Mouse (Mus musculus) heart, embryonic 10.5 days (tissue): ENCODE measurements at regions not wholly inside any gene's neighbourhood (a gene's known extent, or its start where the extent isn't known, plus 50 kb on each side); places are given as distances from the start of the nearest gene placed in this dataset.
A peak's percentile ranks its signal among the peaks of the same experiment; 100 is the strongest.

Source experiments
- DNase-seq: peaks from one replicate; pipeline ENCODE4 v3.0.0-alpha.2; 2017; ENCODE audit warnings: low spot score
- H3K27ac ChIP-seq: fragments of 300-500 bp; sonication (generic); 2 replicates; pipeline ENCODE4 v1.5.1; 2016; ENCODE audit warnings: mild to moderate bottlenecking
- H3K27me3 ChIP-seq: fragments of 300-500 bp; sonication (generic); 2 replicates; pipeline ENCODE4 v1.6.1; 2016; ENCODE audit warnings: mild to moderate bottlenecking; ENCODE audit not compliant: poor library complexity, insufficient read depth, severe bottlenecking
- H3K36me3 ChIP-seq: fragments of 300-500 bp; sonication (generic); 2 replicates; pipeline ENCODE4 v1.6.1; 2016; ENCODE audit warnings: mild to moderate bottlenecking, moderate library complexity
- H3K4me1 ChIP-seq: fragments of 300-500 bp; sonication (generic); 2 replicates; pipeline ENCODE4 v1.6.1; 2016; ENCODE audit warnings: mild to moderate bottlenecking
- H3K4me3 ChIP-seq: fragments of 300-500 bp; sonication (generic); 2 replicates; pipeline ENCODE4 v1.5.1; 2016; ENCODE audit warnings: mild to moderate bottlenecking, moderate library complexity
- H3K9me3 ChIP-seq: fragments of 300-500 bp; sonication (generic); 2 replicates; pipeline ENCODE4 v1.6.1; 2016; ENCODE audit warnings: mild to moderate bottlenecking, moderate library complexity
- WGBS: fragments of 180-500 bp; shearing (Covaris S2); methylation state at CpG from one replicate; pipeline ENCODE4 v1.1.7; 2016; 5-methylcytosine and 5-hydroxymethylcytosine counted together

DNA sequence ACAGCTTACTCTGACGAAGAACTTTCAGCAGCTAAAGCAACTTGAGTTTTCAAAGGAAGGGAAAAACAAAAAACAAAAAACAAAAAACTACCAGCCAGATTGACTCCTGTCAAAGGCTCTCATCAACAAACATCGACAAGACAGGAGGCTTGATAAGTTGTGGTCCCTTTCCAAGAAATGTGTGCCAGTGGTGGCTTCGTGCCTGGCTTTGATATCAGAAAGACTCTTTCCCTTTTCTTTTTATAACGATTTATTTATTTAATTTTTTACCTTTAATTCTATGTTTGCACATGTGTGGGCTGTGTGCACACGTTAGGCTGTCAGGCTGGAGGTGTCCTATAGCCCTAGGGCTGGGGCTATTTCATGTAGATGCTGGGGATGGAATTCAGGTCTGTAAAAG is 60.4 kb downstream of the Dact1 start:
- H3K36me3 ChIP-seq, result no peaks in the 10 kb centered on the region
- WGBS, result 40% methylated on average over 5 of the region's 5 CpGs
- H3K9me3 ChIP-seq, result no peaks in the 10 kb centered on the region
- H3K4me3 ChIP-seq, result no peak overlapping the region
- no peaks in the 10 kb centered on the region for H3K27me3 ChIP-seq
- H3K4me1 ChIP-seq, result peaks cover 12% of the 10 kb centered on the region
- no peak overlapping the region for H3K27ac ChIP-seq
- DNase-seq, result no peak

- Histone ChIP-seq H3K9me3 (no peaks in the 10 kb centered on the region), H3K36me3 (no peaks in the 10 kb centered on the region), H3K27me3 (no peaks in the 10 kb centered on the region), H3K27ac (no peak overlapping the region), H3K4me3 (no peak overlapping the region), H3K4me1 (peaks cover 6% of the 10 kb centered on the region; the same call in 1 of the 2 replicates)
- no peak for DNase-seq
- WGBS, result 65% methylated on average over 5 of the region's 5 CpGs
Observed at GRCm38 (mm10) chr12:71371948-71372347, 62.3 kb downstream of the Dact1 start.

GRCm38 (mm10) chr12:71373633-71374032 is 63.9 kb downstream of the Dact1 start:
- H3K4me1 ChIP-seq, result peaks cover 6% of the 10 kb centered on the region; the same call in 1 of the 2 replicates
- no peak for DNase-seq
- 75% methylated on average over 2 of the region's 2 CpGs for WGBS
- no peaks in the 10 kb centered on the region for H3K36me3 ChIP-seq
- H3K9me3 ChIP-seq, result no peaks in the 10 kb centered on the region
- H3K27me3 ChIP-seq, result no peaks in the 10 kb centered on the region
- H3K4me3 ChIP-seq, result no peak overlapping the region
- no peak overlapping the region for H3K27ac ChIP-seq

DNA sequence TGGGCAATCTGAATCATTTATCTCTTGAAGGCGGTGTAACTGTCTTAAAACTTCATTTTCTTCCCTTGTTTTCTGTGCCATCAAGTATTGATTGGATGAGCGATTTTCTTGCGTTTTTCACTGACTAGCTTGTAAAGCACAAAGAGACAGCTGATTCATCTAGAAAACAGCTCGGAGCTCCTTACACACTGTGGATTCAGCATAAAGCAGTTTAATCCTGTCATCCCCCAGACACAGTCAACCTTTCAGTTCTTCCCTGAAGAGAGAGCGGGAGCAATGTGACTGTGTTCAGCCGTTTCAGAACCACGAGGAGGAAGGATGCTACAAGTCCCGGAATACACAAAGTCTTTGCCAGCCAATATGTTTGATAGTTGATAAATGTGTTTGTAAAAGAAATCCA is 66.8 kb downstream of the Dact1 start:
- H3K27me3 ChIP-seq, result no peaks in the 10 kb centered on the region
- no peaks in the 10 kb centered on the region for H3K4me1 ChIP-seq
- WGBS, result 59% methylated on average over 8 of the region's 8 CpGs
- no peak for DNase-seq
- no peaks in the 10 kb centered on the region for H3K36me3 ChIP-seq
- no peaks in the 10 kb centered on the region for H3K9me3 ChIP-seq
- H3K27ac ChIP-seq, result no peak overlapping the region
- no peak overlapping the region for H3K4me3 ChIP-seq

DNA sequence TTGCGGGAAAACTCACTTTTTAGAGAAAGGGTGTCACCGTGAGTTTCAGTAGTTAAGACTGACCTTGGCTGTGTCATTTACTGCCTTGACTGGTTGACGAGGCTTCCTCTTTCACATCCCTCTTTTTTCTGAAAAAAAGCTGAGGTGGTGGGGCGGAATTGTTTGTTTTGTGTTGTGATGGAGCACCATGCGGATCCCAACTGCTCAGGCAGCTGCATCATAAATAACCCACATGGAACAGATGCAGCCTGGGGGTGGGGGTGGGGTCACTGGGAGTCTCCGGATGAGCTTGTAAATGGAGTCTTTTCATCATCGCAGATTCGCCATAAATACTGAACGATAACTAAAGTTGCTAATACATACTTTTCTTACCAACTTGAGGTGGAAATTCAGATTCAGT is 67.3 kb downstream of the Dact1 start:
- Histone ChIP-seq H3K36me3 (no peaks in the 10 kb centered on the region), H3K4me3 (no peak overlapping the region), H3K27ac (no peak overlapping the region), H3K27me3 (no peaks in the 10 kb centered on the region), H3K4me1 (no peaks in the 10 kb centered on the region), H3K9me3 (no peaks in the 10 kb centered on the region)
- 62% methylated on average over 9 of the region's 9 CpGs for WGBS
- DNase-seq, result no peak

DNA sequence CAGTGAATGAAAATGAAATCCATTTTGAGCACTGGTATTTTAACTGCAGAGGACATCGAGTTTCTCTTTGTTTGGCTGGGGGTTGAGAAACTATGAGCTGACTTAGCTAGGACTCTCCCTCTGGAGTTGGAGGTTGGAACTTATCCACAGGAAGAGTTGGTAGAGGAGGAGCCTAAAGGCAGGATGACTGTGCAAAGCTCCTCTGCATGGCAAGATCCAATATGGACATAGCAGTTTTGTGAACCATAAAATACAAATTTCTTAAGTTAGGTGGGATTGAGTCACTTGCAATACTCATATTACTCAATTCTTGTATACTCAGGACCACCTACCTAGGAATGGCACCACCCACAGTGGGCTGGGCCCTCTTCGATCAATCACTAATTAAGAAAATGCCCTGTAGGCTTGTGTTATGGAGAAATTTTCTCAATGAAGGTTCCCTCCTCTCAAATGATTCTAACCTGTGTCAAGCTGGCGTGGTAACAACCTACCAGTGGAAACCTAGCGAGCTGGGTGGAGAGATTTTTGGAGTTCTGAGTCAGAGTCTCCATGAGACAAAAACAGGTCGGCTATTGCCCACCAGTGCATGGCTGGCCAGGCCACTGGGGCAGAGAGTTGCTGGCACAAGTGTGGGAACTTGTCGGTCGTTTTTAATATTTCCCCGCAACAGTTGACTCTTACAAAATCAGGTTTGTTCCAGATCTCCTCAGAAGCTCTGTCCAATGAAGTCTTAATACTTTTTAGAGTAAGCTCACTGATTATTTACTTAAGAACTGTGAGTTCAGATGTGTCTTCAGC is 70.1 kb downstream of the Dact1 start:
- Histone ChIP-seq H3K36me3 (no peaks in the 10 kb centered on the region), H3K4me1 (no peaks in the 10 kb centered on the region), H3K4me3 (no peak overlapping the region), H3K27ac (no peak overlapping the region), H3K27me3 (no peaks in the 10 kb centered on the region), H3K9me3 (no peaks in the 10 kb centered on the region)
- WGBS, result 85% methylated on average over 8 of the region's 8 CpGs
- no peak for DNase-seq

DNA sequence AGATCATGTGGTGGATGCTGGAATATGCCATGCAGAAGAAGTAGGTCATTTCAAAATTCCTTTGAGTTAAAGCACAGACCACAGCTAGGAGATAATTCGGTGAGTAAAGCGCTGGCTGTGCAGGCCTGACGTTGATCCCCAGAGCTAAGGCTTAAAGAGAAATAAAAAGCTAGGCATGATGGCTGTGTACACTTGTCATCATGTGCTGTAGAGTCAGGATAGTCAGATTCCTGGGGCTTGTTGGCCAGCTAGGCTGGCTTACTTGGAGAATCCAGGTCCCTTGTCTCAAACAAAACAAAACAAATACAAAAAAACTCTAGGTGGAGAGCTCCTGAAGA is 70.7 kb downstream of the Dact1 start:
- Histone ChIP-seq H3K36me3 (no peaks in the 10 kb centered on the region), H3K27ac (no peak overlapping the region), H3K9me3 (no peaks in the 10 kb centered on the region), H3K27me3 (no peaks in the 10 kb centered on the region), H3K4me3 (no peak overlapping the region), H3K4me1 (no peaks in the 10 kb centered on the region)
- no peak for DNase-seq
- 79% methylated on average over 3 of the region's 3 CpGs for WGBS

GRCm38 (mm10) chr12:71386251-71386650 is 76.6 kb downstream of the Dact1 start:
- no peak overlapping the region for H3K4me3 ChIP-seq
- no peaks in the 10 kb centered on the region for H3K27me3 ChIP-seq
- no peak overlapping the region for H3K27ac ChIP-seq
- H3K9me3 ChIP-seq, result no peaks in the 10 kb centered on the region
- no peaks in the 10 kb centered on the region for H3K36me3 ChIP-seq
- no peaks in the 10 kb centered on the region for H3K4me1 ChIP-seq
- DNase-seq, result peak; percentile 2
- 60% methylated on average over 3 of the region's 3 CpGs for WGBS

DNA sequence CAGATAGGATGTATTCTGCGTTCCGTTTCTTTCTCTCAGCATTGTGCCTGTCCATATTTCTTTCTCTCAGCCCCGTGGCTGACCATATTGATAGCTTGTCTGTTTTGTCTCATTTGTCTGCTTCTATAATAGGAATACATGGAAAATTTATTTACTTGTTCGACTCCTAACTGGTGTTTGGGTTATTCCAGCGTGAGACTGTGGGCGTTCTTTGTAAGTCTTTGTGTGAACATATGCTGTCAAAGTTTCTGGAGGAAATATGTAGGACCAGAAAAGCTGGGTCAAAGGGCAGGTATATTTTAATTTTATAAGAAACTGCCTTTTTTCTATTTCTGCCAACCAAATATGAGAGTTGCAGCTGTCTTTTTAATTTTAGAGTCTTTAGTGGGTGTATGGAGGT is 81.8 kb downstream of the Dact1 start:
- no peak for DNase-seq
- Histone ChIP-seq H3K27me3 (no peaks in the 10 kb centered on the region), H3K4me3 (no peak overlapping the region), H3K27ac (no peak overlapping the region), H3K36me3 (no peaks in the 10 kb centered on the region), H3K9me3 (no peaks in the 10 kb centered on the region), H3K4me1 (no peaks in the 10 kb centered on the region)
- WGBS, result 70% methylated on average over 6 of the region's 6 CpGs

GRCm38 (mm10) chr12:71393752-71394151 is 84.1 kb downstream of the Dact1 start:
- Histone ChIP-seq H3K4me1 (peaks cover 3% of the 10 kb centered on the region; the same call in 1 of the 2 replicates), H3K9me3 (no peaks in the 10 kb centered on the region), H3K27me3 (no peaks in the 10 kb centered on the region), H3K27ac (no peak overlapping the region), H3K4me3 (no peak overlapping the region), H3K36me3 (no peaks in the 10 kb centered on the region)
- DNase-seq, result no peak
- WGBS, result 80% methylated on average over 1 of the region's 1 CpGs

- no peak overlapping the region for H3K27ac ChIP-seq
- DNase-seq, result no peak
- H3K9me3 ChIP-seq, result no peaks in the 10 kb centered on the region
- no peaks in the 10 kb centered on the region for H3K27me3 ChIP-seq
- H3K4me1 ChIP-seq, result peaks cover 19% of the 10 kb centered on the region
- no peak overlapping the region for H3K4me3 ChIP-seq
- no peaks in the 10 kb centered on the region for H3K36me3 ChIP-seq
- 88% methylated on average over 7 of the region's 7 CpGs for WGBS
Observed at GRCm38 (mm10) chr12:71397456-71397855, 87.8 kb downstream of the Dact1 start.

- no peak for DNase-seq
- Histone ChIP-seq H3K27me3 (no peaks in the 10 kb centered on the region), H3K36me3 (no peaks in the 10 kb centered on the region), H3K27ac (no peak overlapping the region), H3K9me3 (no peaks in the 10 kb centered on the region), H3K4me3 (no peak overlapping the region), H3K4me1 (peaks cover 19% of the 10 kb centered on the region)
- WGBS, result 81% methylated on average over 3 of the region's 3 CpGs
Observed at GRCm38 (mm10) chr12:71398701-71399100, 89.0 kb downstream of the Dact1 start.

- WGBS, result 87% methylated on average over 6 of the region's 6 CpGs
- H3K27ac ChIP-seq, result no peak overlapping the region
Observed at GRCm38 (mm10) chr12:71400201-71400600, 90.5 kb downstream of the Dact1 start.

More at GRCm38 (mm10) chr12:71400201-71400600, 90.5 kb downstream of the Dact1 start:
- Histone ChIP-seq H3K27me3 (no peaks in the 10 kb centered on the region), H3K9me3 (no peaks in the 10 kb centered on the region), H3K4me3 (no peak overlapping the region), H3K36me3 (no peaks in the 10 kb centered on the region), H3K4me1 (peaks cover 19% of the 10 kb centered on the region)
- DNase-seq, result no peak
